Mouse (Mus musculus) heart, adult 2 months (tissue): ENCODE data around the gene Pde4d.

ENCODE experiments used
- CTCF ChIP-seq: fragments of 200-600 bp; IDR thresholded peaks from 2 replicates; pipeline ENCODE4 v1.8.1; 2022; ENCODE audit warnings: antibody characterized with exemption, mild to moderate bottlenecking, moderate library complexity
- POLR2A ChIP-seq: fragments of 200-500 bp; IDR thresholded peaks from 2 replicates; pipeline ENCODE4 v1.6.1; 2011; ENCODE audit warnings: mild to moderate bottlenecking, low read depth, low read length, control low read depth; ENCODE audit not compliant: insufficient read depth

- TF ChIP-seq CTCF, result no peak
- no peak for TF ChIP-seq POLR2A
Observed at GRCm38 (mm10) chr13:109402396-109402795, 952.6 kb downstream of the Pde4d start.
